Mouse (Mus musculus) limb, embryonic 14.5 days (tissue): ENCODE data around the gene Agt. TPM values are rescaled to one million over a fixed set of nuclear protein-coding genes. Genes with fewer than 3 reads are reported as not detected.
A peak's percentile ranks its signal among the peaks of the same experiment; 100 is the strongest.

Experiments used
- ATAC-seq: fragments of 200-750 bp; cut with Nextera tagmentation; 2 replicates; pipeline ENCODE4 v1.8.0; 2017; ENCODE audit warnings: low read depth, moderate number of reproducible peaks, moderate TSS enrichment; ENCODE audit not compliant: low FRiP score
- DNase-seq: peaks from one replicate; pipeline ENCODE4 v3.0.0-alpha.2; 2015; ENCODE audit warnings: low spot score
- H3K27ac ChIP-seq: fragments of 300-500 bp; sonication (generic); replicated peaks from 2 replicates; pipeline ENCODE4 v1.5.1; 2014; ENCODE audit warnings: low read depth, mild to moderate bottlenecking, low read length, moderate library complexity, mixed read lengths
- H3K27me3 ChIP-seq: fragments of 300-500 bp; sonication (generic); 2 replicates; pipeline ENCODE4 v1.6.1; 2014; ENCODE audit warnings: low read length, mixed read lengths; ENCODE audit not compliant: control insufficient read depth, insufficient read depth
- H3K36me3 ChIP-seq: fragments of 300-500 bp; sonication (generic); 2 replicates; pipeline ENCODE4 v1.6.1; 2014; ENCODE audit warnings: mild to moderate bottlenecking, low read length, moderate library complexity, mixed read lengths; ENCODE audit not compliant: control insufficient read depth, insufficient read depth
- H3K4me1 ChIP-seq: fragments of 300-500 bp; sonication (generic); 2 replicates; pipeline ENCODE4 v1.6.1; 2014; ENCODE audit warnings: antibody characterized with exemption, low read length, mixed read lengths; ENCODE audit not compliant: control insufficient read depth, insufficient read depth
- H3K4me2 ChIP-seq: fragments of 300-500 bp; sonication (generic); replicated peaks from 2 replicates; pipeline ENCODE4 v1.6.1; 2014; ENCODE audit warnings: low read depth, mild to moderate bottlenecking, low read length, moderate library complexity; ENCODE audit not compliant: severe bottlenecking
- H3K4me3 ChIP-seq: fragments of 300-500 bp; sonication (generic); replicated peaks from 2 replicates; pipeline ENCODE4 v1.5.1; 2014; ENCODE audit warnings: low read length
- H3K9ac ChIP-seq: fragments of 300-500 bp; sonication (generic); 2 replicates; pipeline ENCODE4 v1.6.1; 2014; ENCODE audit warnings: mild to moderate bottlenecking, low read depth, low read length, moderate library complexity; ENCODE audit not compliant: severe bottlenecking
- H3K9me3 ChIP-seq: fragments of 300-500 bp; sonication (generic); 2 replicates; pipeline ENCODE4 v1.6.1; 2016; ENCODE audit warnings: low read length; ENCODE audit not compliant: control insufficient read depth
- POLR2A ChIP-seq: fragments of 200-500 bp; IDR thresholded peaks from 2 replicates; pipeline ENCODE4 v1.8.0; 2012; ENCODE audit warnings: inconsistent platforms, mild to moderate bottlenecking, moderate library complexity, borderline replicate concordance; ENCODE audit not compliant: insufficient read depth, insufficient read length; ENCODE audit errors: extremely low read depth
- whole genome bisulfite sequencing: fragments of 180-500 bp; shearing (Covaris S2); extraction: QIAGEN DNeasy Blood & Tissue Kit; methylation state at CpG from one replicate; pipeline ENCODE4 v1.1.7; 2014; 5-methylcytosine and 5-hydroxymethylcytosine counted together
- polyA plus RNA-seq, 2 experiments: library from polyadenylated mRNA; depleted of rRNA in 1 of 2; stranded (reverse) in 1 of 2; unstranded in 1 of 2; fragments of >200 nt; fragmentation: Nextera tagmentation in 1 of 2; extraction: Ambion mirVana in 1 of 2; gene quantifications; 2 replicates each; pipeline versions ENCODE4 v1.2.1 to v1.2.3; 2012 to 2014

Gene Agt
- polyA plus RNA-seq (2012; rRNA removed) (1.5 and 2.3 TPM in 2 replicates), polyA plus RNA-seq (2014; fragmentation: Nextera tagmentation; extraction: Ambion mirVana) (0.68 and 1.1 TPM in 2 replicates)

DNA sequence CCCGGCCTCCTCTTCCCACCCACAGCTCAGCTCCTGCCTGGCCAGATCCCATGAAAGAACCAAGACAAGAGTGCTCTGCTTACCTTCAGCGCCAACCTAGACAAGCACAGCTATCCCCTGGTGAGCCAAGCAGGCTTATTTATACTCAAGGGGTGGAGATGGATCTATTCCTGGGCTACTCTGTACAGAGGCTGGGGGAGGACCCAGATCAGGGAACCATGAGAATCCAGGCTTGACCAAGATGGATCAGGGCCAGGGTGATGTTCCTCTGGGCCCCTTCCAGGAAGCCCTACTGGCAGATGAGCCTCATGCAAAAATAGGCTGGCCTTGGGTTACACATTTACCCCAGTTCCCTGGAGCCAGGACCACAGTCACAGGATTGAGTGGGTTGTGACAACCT is at the start of gene Agt:
Agt (minus strand) TSS at position 114 of the 400 bp plus-strand sequence.
- H3K4me2 ChIP-seq: no peak within 1 kb of the TSS
- H3K27me3 ChIP-seq: no peaks in the 10 kb centered on the region
- no peak for TF ChIP-seq POLR2A
- no peak within 1 kb of the TSS for H3K4me3 ChIP-seq
- ATAC-seq: no peak
- no peak for DNase-seq
- H3K9me3 ChIP-seq: no peaks in the 10 kb centered on the region
- no peak within 1 kb of the TSS for H3K27ac ChIP-seq
- H3K9ac ChIP-seq: no peak within 1 kb of the TSS
- H3K36me3 ChIP-seq: no peaks in the 10 kb centered on the region
- H3K4me1 ChIP-seq: 0 out of 2 replicates have a peak, but pooled peaks cover 5% of the 10 kb centered on the region
- WGBS: 89% methylated on average over 2 of the region's 2 CpGs

DNA sequence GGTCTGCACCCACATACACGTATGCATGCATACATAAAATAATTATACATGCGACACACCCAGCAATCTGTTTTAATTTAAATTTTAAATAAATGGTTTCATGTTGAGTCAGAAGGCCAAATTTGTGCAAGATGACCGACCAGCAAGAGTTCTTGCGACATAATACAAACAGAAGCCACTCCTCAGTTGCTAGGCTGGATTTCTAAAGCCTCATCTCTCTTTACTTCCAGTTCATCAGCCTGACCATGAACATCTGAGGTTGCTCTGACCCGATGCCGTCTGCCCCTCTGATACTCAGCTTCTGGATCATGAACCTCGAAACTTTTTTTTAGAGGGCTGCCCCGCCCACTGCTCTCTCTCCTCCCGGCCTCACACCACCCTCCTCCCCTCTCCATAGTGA is 48.7 kb upstream of the Agt start:
- Histone ChIP-seq H3K4me2 (no peak overlapping the region), H3K36me3 (no peaks in the 10 kb centered on the region), H3K27me3 (no peaks in the 10 kb centered on the region), H3K27ac (no peak overlapping the region), H3K4me3 (no peak overlapping the region), H3K9ac (no peak overlapping the region), H3K4me1 (no peaks in the 10 kb centered on the region), H3K9me3 (no peaks in the 10 kb centered on the region)
- no peak for ATAC-seq
- TF ChIP-seq POLR2A: no peak
- WGBS: 62% methylated on average over 9 of the region's 9 CpGs
- no peak for DNase-seq

DNA sequence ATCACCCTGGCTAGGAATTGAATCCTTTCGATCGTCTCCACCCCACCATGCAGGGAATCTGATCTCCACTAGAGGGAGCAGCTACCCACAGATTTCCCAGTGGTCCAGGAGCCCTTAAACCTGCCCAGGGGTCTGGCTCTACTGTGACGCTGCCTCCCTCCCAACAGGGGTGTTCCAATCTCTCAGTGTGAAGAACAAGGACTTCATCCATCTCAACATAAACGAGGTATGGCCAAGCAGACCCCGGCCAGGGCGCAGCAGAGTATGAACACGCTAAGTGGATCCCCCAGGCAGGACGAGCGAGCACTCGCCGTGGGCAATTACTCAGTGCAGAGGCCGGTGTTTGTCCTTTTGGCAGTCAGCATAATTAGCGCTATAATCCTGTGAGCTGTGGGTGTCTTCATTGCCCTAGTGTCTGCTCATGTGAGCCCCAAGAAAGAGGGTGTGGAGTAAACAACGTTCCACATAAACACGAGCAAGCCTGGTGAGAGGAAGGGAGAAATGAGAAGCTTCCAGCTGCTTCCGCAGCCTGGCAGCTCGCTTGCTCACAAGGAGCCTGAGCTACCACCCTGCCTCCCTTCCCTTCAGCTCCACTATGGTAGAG is 47.9 kb upstream of the Agt start:
- Histone ChIP-seq H3K9me3 (no peaks in the 10 kb centered on the region), H3K4me1 (no peaks in the 10 kb centered on the region), H3K4me3 (peak overlapping the region; percentile 28), H3K27ac (no peak overlapping the region), H3K4me2 (peak overlapping the region; percentile 57), H3K27me3 (no peaks in the 10 kb centered on the region), H3K36me3 (no peaks in the 10 kb centered on the region), H3K9ac (peak overlapping the region; percentile 42)
- 9% methylated on average over 17 of the region's 17 CpGs for WGBS
- ATAC-seq: peak; percentile 86
- TF ChIP-seq POLR2A: no peak
- peak; percentile 83 for DNase-seq

DNA sequence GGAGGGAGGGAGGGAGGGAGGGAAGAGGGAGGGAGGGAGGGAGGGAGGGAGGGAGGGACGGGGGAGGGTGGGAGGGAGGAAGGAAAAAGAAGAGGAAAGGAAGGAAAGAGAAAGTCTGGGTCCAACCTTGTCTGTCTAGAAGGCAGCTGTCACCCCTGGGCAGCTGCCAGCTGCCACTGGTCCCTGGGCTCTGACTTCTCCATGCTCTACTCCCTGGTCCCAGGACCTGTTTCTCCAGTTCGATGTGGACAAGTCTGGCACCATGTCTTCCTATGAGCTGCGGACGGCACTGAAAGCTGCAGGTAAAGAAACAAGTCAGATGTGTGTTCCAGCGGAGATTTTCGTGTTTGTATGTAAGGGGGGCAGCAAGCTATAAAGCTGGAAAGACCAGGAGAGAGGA is 44.8 kb upstream of the Agt start:
- DNase-seq (no peak), ATAC-seq (no peak)
- Histone ChIP-seq H3K4me3 (no peak overlapping the region), H3K4me2 (no peak overlapping the region), H3K9ac (no peak overlapping the region), H3K9me3 (no peaks in the 10 kb centered on the region), H3K27me3 (no peaks in the 10 kb centered on the region), H3K27ac (no peak overlapping the region), H3K4me1 (no peaks in the 10 kb centered on the region), H3K36me3 (no peaks in the 10 kb centered on the region)
- TF ChIP-seq POLR2A: no peak
- WGBS: 70% methylated on average over 6 of the region's 6 CpGs

DNA sequence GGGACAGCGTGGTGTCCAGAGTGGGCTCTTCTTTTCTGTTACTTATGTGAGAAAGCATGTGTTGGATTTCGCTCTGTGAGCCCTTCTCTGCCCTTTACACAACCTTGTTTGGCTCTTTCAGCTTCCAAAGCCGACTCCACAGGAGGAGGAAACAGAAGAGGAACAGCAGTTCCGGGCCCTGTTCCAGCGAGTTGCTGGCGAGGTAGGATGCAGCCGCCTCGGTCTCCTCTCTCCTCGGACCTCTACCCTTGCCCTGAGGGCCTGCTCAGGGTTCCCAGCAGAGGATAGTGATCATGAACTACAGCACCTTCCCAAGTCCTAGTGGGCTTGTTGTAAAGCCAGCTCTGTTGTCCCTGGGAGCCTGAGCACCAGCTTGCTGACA is 39.5 kb upstream of the Agt start:
- ATAC-seq (no peak), DNase-seq (no peak)
- Histone ChIP-seq H3K27me3 (no peaks in the 10 kb centered on the region), H3K36me3 (no peaks in the 10 kb centered on the region), H3K27ac (no peak overlapping the region), H3K4me3 (no peak overlapping the region), H3K4me2 (no peak overlapping the region), H3K4me1 (no peaks in the 10 kb centered on the region), H3K9me3 (no peaks in the 10 kb centered on the region), H3K9ac (no peak overlapping the region)
- 77% methylated on average over 9 of the region's 9 CpGs for WGBS
- no peak for TF ChIP-seq POLR2A
